Mouse (Mus musculus) granulocyte monocyte progenitor cell, adult 5-6 weeks (primary cell): Measurements from ENCODE around the gene Boll. TPM values are rescaled to one million over a fixed set of nuclear protein-coding genes. Genes with fewer than 3 reads are reported as not detected.

ENCODE experiments used
- ATAC-seq: replicated peaks from 2 replicates; pipeline ENCODE4 v1.8.0; 2016; ENCODE audit warnings: mild to moderate bottlenecking, moderate TSS enrichment, inconsistent platforms; ENCODE audit not compliant: poor library complexity, severe bottlenecking
- total RNA-seq, 2 experiments: library from RNA; stranded (forward) in 1 of 2; stranded (reverse) in 1 of 2; fragments of 200-712, 200-1000 nt in 1 of 2; fragments of >200 nt in 1 of 2; fragmentation: Nextera tagmentation in 1 of 2; gene quantifications; 2 replicates each; pipeline ENCODE4 v1.2.3; 2014 to 2017

Boll gene
- total RNA-seq, 2 experiments from 2014 or later: not detected

- peak; percentile 49 for ATAC-seq
These were observed 124.0 kb downstream of the Boll start for GRCm38 (mm10) chr1:55239237-55239636.

DNA sequence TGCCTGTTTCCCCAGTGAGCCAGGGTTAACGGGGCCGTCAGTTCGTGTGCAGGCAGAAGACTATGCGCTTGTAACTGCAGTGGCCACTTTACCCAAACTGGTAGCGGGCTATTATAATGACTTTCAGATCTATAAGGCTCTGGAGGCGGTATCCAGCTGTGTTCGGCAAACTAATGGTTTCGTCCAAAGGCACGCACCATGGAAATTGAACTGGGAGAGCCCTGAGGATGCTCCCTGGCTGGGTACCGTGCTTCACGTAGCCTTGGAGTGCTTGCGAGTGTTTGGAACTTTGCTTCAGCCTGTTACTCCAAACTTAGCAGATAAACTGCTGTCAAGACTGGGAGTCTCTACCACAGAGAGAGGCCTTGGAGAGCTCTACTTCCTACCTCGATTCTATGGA is 124.8 kb downstream of the Boll start:
- ATAC-seq: no peak

DNA sequence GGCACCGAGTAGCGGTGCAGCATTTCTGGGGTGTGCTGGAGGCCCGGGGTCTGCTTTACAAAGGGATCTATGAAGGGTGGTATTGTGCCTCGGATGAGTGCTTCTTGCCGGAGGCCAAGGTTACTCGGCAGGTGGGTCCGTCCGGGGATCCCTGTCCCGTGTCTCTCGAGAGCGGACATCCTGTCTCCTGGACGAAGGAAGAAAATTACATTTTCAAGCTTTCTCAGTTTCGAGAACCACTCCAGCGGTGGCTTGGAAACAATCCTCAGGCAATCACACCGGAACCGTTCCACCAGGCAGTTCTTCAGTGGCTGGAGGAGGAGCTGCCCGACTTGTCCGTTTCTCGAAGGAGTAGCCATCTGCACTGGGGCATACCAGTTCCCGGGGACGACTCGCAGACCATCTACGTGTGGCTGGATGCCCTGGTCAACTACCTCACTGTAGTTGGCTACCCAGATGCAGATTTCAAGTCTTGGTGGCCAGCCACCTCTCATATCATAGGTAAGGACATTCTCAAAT is 125.6 kb downstream of the Boll start:
- ATAC-seq: peak; percentile 13

- peak; percentile 95 for ATAC-seq
These were observed 126.2 kb downstream of the Boll start, which contains the start of gene Mars2 for GRCm38 (mm10) chr1:55236890-55237642. Gene Mars2, plus strand, starts transcription at chr1:55237177.

DNA sequence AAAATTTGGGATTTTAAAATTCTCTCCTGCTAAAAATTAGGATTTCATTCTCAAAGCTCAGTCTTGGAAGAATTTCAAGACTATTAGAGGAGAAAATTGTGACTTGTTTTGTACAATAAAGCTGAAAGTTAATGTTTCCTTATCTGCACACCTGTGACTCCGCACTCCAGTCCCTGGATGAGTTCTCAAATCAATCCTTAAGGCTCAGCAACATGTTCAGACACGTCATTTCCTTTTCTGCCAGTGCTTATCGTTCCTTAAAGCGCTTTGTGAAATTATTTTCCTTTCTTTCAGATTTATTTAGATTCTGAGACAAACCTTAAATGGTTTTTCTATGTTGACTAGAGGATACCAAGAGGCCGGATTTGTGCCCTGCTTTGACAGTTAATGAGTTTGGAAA is 126.8 kb downstream of the Boll start:
- no peak for ATAC-seq

- ATAC-seq: no peak
These were observed 128.3 kb downstream of the Boll start for GRCm38 (mm10) chr1:55234910-55235520.

DNA sequence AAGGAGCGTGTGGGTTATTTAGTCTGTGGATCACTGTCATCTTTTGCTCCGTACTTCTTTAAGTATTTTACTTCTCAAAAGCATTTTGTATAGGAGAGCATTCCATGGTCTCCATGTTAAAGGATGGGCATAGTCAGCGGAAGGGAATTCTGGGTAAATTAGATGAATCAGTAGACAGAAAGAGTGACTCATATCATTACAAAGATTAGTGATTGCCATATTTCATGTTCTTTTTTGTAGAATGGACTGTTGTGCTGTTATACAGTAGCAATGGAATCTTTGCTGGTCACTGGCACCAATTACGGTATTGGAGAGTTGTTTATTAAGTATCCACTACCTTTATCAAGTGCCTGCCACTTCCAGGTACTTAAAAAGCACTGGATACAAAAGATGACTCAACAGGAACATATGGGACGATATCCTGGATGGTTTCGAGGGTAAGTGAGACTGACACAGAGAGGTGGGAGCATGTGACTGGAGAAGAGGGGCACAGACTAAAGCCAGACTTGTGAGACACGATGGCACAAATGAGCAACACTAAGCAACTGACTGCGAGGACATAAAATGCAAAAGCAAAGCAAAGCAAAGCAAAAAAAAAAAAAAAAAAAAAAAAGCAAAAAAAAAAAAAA is 134.9 kb downstream of the Boll start:
- ATAC-seq: no peak

- no peak for ATAC-seq
These were observed 135.9 kb downstream of the Boll start for GRCm38 (mm10) chr1:55227376-55227775.

DNA sequence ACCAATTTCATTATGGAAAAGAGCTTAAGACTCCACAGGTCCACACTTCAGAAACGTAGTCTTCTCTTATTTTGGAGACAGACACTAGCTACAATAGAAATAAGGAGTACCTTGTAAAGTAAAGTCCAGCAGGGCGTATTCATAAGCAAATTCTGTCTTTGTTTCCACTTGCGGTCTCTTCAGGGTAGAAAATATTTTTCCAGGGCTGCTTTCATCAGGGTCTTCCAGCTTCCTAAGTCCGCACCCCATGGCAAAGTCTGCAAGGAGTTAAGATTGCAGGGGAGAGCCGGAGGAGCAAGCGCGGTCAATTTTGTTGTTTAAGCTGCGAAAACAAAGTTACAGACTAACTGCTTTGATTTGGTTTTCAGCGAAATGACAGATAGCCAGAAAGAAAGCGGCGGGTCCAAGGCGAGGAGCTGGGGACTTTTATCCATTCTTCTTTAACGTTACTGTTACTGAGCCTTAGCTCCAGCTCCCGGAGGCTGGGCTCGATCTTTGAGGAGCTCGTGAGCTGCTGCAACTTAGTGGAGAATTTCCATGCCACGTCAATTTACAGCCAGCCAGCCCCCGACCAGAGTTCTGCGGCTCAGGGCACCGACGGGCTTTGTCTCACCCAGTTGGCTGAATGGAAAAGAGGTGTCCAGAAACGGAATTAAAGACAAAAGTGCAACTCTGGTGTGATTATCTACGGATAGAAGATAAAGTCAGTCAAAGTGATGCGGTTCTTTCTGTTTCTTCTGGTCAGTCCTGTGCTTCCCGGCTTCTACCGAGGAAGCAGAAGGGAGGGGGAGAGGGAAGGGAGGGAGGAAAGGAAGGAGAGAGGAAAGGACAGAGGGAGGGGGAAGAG is 137.0 kb downstream of the Boll start, which contains the start of gene Rftn2:
Gene Rftn2 (minus strand): TSS at position 772 of the 847 bp plus-strand sequence.
- peak; percentile 30 for ATAC-seq

GRCm38 (mm10) chr1:55225398-55225797 is 137.9 kb downstream of the Boll start:
- no peak for ATAC-seq

DNA sequence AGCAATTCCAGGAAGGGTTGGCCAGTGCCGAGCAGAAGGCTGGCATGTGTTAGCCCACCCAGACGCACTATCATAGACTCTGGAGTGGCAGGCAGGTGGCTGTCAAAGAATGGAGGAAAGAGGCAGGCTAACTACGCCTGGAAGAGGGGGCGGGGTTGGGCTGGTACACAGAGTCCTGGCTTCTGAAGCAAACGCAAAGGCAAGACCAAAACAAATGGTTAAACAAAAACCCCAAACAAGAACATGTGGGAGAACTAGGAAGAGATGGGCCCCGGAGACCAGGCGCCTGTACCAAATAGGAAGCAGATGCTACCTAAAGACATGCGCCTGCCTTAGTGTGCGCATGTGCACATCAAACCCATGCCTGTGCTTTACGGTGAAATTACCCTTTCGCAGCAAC is 139.2 kb downstream of the Boll start:
- ATAC-seq: no peak

GRCm38 (mm10) chr1:55223026-55223425 is 140.2 kb downstream of the Boll start:
- no peak for ATAC-seq

DNA sequence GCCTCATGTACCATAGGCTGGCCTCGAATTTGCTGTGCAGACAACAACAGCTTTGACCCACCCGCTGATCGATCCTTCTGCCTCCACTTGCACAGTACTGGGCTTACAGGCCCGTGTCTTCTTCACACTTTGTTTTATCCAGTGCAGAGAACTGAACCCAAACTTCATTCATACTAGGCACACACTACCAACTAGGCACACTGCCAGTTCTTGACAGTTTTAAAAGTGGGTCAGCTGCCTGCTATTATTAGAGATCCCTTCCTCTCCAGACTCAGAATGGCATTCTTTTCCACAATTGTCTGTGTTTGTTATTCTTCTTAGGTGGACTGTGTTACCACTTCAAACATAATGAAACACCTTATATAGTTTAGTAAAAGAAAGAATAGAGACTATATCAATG is 141.9 kb downstream of the Boll start:
- no peak for ATAC-seq

DNA sequence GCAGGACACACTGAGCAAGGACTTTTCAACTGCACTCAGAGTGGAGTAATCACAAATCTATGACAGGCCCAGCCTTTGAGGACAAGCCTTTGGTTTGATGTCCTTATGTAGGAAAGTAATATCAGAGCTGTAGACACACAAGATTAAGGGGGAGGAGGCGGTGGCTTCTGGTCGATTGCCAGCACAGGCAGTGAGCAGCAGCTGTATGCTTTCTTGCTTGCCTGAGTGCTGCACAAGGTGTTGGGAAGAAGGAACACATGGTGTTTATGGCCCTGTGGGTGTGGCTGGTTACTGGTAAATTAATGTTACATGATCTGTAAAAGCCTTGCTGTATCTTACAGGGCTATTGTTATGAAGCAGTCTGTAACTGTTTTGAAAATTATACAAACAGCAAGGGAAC is 146.1 kb downstream of the Boll start:
- ATAC-seq: no peak

DNA sequence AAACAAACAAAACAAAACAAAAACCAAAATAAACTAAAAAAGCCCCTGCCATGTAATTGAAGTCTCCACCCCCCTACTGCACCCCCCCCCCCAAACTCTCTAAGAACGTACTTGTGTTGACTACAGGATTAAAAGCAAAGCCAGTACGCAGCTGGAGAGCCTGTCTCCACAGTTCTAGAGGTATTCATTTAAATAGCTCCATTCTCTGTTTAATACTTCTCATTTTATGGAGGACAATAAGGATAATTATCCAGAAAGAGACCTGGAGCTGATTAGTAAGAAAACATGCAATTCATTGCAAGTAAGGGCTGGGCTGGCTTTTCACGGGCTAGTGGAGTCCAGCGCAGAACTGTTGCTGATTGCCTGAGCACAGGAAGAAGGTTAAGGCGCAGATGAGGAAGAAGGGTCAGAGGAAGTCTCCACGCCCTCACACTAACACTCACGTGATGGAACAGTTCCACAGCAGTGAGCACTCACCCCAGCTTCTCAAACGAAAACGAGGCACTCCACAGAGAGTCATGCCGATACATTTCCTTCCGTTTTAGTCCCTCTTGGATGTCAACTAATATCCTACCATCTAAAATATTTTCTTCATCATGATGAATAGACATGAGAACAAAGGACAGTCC is 148.0 kb downstream of the Boll start:
- ATAC-seq: peak; percentile 97

- ATAC-seq: no peak
These were observed 149.3 kb downstream of the Boll start for GRCm38 (mm10) chr1:55213936-55214335.

GRCm38 (mm10) chr1:55213475-55213874 is 149.8 kb downstream of the Boll start:
- no peak for ATAC-seq

DNA sequence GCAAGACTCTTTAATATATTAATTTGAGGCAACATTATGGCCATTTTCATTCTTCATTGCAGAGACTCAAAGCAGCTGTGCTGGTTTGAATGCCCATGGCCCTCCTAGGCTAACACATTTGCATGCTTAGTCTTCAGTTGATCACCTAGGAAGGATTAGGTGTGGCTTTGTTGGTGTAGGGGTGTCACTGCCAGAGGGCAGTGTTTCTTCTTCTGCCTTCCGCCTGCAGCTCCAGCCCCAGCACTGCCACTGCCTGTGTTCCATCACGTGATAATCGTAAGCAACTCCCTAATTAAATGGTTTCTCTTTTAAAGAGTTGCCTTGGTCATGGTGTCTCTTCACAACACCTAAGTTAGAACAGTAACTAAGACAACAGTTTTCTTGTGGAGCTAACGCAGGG is 150.5 kb downstream of the Boll start:
- ATAC-seq: no peak

- no peak for ATAC-seq
These were observed 152.2 kb downstream of the Boll start for GRCm38 (mm10) chr1:55211081-55211480.
